Mouse (Mus musculus): Measurements from ENCODE around the gene Etnk1. TPM values are rescaled to one million over a fixed set of nuclear protein-coding genes. Genes with fewer than 3 reads are reported as not detected.
"Not testable (repeated sequence)": the region's sequence is repeated elsewhere in the genome, so short reads cannot be mapped to it uniquely, and the experiment has no call there.

The Etnk1 gene
- polyA plus RNA-seq, 1 experiment from 2014 or later = 33.5 TPM

- H3K27ac ChIP-seq (replicated peaks) = no peak overlapping the region
- no peaks in the 10 kb centered on the region for H3K36me3 ChIP-seq
- ATAC-seq (replicated peaks) = no peak
- H3K27me3 ChIP-seq = no peaks in the 10 kb centered on the region
- H3K9me3 ChIP-seq = no peaks in the 10 kb centered on the region
- H3K4me3 ChIP-seq = no peak overlapping the region
- 94% methylated on average over 9 of the region's 9 CpGs for WGBS
- no peaks in the 10 kb centered on the region for H3K4me1 ChIP-seq
- no peak overlapping the region for H3K4me2 ChIP-seq (replicated peaks)
- no peak overlapping the region for H3K9ac ChIP-seq (replicated peaks)
These were observed 26.1 kb upstream of the Etnk1 start for GRCm38 (mm10) chr6:143140884-143141283.

- not testable (repeated sequence) for H3K9me3 ChIP-seq; H3K27ac ChIP-seq (replicated peaks); ATAC-seq (replicated peaks); H3K27me3 ChIP-seq; H3K4me3 ChIP-seq; H3K36me3 ChIP-seq; H3K4me2 ChIP-seq (replicated peaks); H3K4me1 ChIP-seq; H3K9ac ChIP-seq (replicated peaks)
- WGBS = 80% methylated on average over 10 of the region's 10 CpGs
These were observed 25.1 kb upstream of the Etnk1 start for GRCm38 (mm10) chr6:143141624-143142592.

- no peak for ATAC-seq (replicated peaks)
- 96% methylated on average over 4 of the region's 4 CpGs for WGBS
- Histone ChIP-seq H3K27ac (replicated peaks) (no peak overlapping the region), H3K4me1 (no peaks in the 10 kb centered on the region), H3K9me3 (no peaks in the 10 kb centered on the region), H3K36me3 (no peaks in the 10 kb centered on the region), H3K9ac (replicated peaks) (no peak overlapping the region), H3K4me2 (replicated peaks) (no peak overlapping the region), H3K4me3 (no peak overlapping the region), H3K27me3 (no peaks in the 10 kb centered on the region)
These were observed 24.2 kb upstream of the Etnk1 start for GRCm38 (mm10) chr6:143142861-143143260.

GRCm38 (mm10) chr6:143143321-143143720 is 23.7 kb upstream of the Etnk1 start:
- no peak overlapping the region for H3K27ac ChIP-seq (replicated peaks)
- H3K4me1 ChIP-seq = no peaks in the 10 kb centered on the region
- no peak for ATAC-seq (replicated peaks)
- no peaks in the 10 kb centered on the region for H3K27me3 ChIP-seq
- H3K4me3 ChIP-seq = no peak overlapping the region; the same call in 1 of the 2 replicates
- H3K36me3 ChIP-seq = no peaks in the 10 kb centered on the region
- peak overlapping the region; percentile 65; the same call in 1 of the 2 replicates for H3K4me2 ChIP-seq (replicated peaks)
- no peak overlapping the region for H3K9ac ChIP-seq (replicated peaks)
- H3K9me3 ChIP-seq = no peaks in the 10 kb centered on the region
- WGBS = 79% methylated on average over 9 of the region's 9 CpGs

GRCm38 (mm10) chr6:143143775-143144273 is 23.2 kb upstream of the Etnk1 start:
- Histone ChIP-seq H3K27me3 (no peaks in the 10 kb centered on the region), H3K27ac (replicated peaks) (no peak overlapping the region), H3K4me1 (no peaks in the 10 kb centered on the region), H3K36me3 (no peaks in the 10 kb centered on the region), H3K9me3 (no peaks in the 10 kb centered on the region), H3K4me3 (peak overlapping the region; percentile 41), H3K4me2 (replicated peaks) (peak overlapping the region; percentile 65), H3K9ac (replicated peaks) (peak overlapping the region; percentile 48)
- WGBS = 17% methylated on average over 19 of the region's 19 CpGs
- ATAC-seq (replicated peaks) = 0 out of 2 replicates have a peak, but pooled peaks have one; percentile 55

GRCm38 (mm10) chr6:143144556-143144955 is 22.5 kb upstream of the Etnk1 start:
- H3K9me3 ChIP-seq = no peaks in the 10 kb centered on the region
- H3K36me3 ChIP-seq = no peaks in the 10 kb centered on the region
- H3K4me1 ChIP-seq = no peaks in the 10 kb centered on the region
- no peak overlapping the region for H3K27ac ChIP-seq (replicated peaks)
- no peak overlapping the region for H3K4me2 ChIP-seq (replicated peaks)
- no peaks in the 10 kb centered on the region for H3K27me3 ChIP-seq
- H3K9ac ChIP-seq (replicated peaks) = no peak overlapping the region
- no peak overlapping the region for H3K4me3 ChIP-seq
- WGBS = 83% methylated on average over 2 of the region's 2 CpGs
- no peak for ATAC-seq (replicated peaks)

GRCm38 (mm10) chr6:143145051-143145450 is 22.0 kb upstream of the Etnk1 start:
- no peak for ATAC-seq (replicated peaks)
- 69% methylated on average over 7 of the region's 7 CpGs for WGBS
- no peaks in the 10 kb centered on the region for H3K27me3 ChIP-seq

GRCm38 (mm10) chr6:143146756-143147155 is 20.3 kb upstream of the Etnk1 start:
- no peaks in the 10 kb centered on the region for H3K27me3 ChIP-seq
- no peaks in the 10 kb centered on the region for H3K36me3 ChIP-seq
- H3K4me3 ChIP-seq = no peak overlapping the region
- H3K4me1 ChIP-seq = no peaks in the 10 kb centered on the region
- H3K9ac ChIP-seq (replicated peaks) = no peak overlapping the region
- no peak overlapping the region for H3K27ac ChIP-seq (replicated peaks)
- WGBS = 49% methylated on average over 8 of the region's 8 CpGs
- H3K9me3 ChIP-seq = no peaks in the 10 kb centered on the region
- ATAC-seq (replicated peaks) = no peak
- no peak overlapping the region for H3K4me2 ChIP-seq (replicated peaks)

More at GRCm38 (mm10) chr6:143145051-143145450, 22.0 kb upstream of the Etnk1 start:
- Histone ChIP-seq H3K27ac (replicated peaks) (no peak overlapping the region), H3K4me2 (replicated peaks) (no peak overlapping the region), H3K4me1 (no peaks in the 10 kb centered on the region), H3K9ac (replicated peaks) (no peak overlapping the region), H3K36me3 (no peaks in the 10 kb centered on the region), H3K4me3 (no peak overlapping the region), H3K9me3 (no peaks in the 10 kb centered on the region)

GRCm38 (mm10) chr6:143148868-143149267 is 18.2 kb upstream of the Etnk1 start:
- H3K9me3 ChIP-seq = no peaks in the 10 kb centered on the region
- no peak overlapping the region for H3K4me2 ChIP-seq (replicated peaks)
- no peak overlapping the region for H3K9ac ChIP-seq (replicated peaks)
- H3K4me3 ChIP-seq = no peak overlapping the region
- no peaks in the 10 kb centered on the region for H3K27me3 ChIP-seq
- no peaks in the 10 kb centered on the region for H3K36me3 ChIP-seq
- no peaks in the 10 kb centered on the region for H3K4me1 ChIP-seq
- ATAC-seq (replicated peaks) = no peak
- H3K27ac ChIP-seq (replicated peaks) = no peak overlapping the region

GRCm38 (mm10) chr6:143149766-143150291 is 17.2 kb upstream of the Etnk1 start:
- Histone ChIP-seq H3K9me3 (no peaks in the 10 kb centered on the region), H3K4me3 (no peak overlapping the region), H3K27me3 (no peaks in the 10 kb centered on the region), H3K9ac (replicated peaks) (no peak overlapping the region), H3K36me3 (no peaks in the 10 kb centered on the region), H3K4me2 (replicated peaks) (no peak overlapping the region), H3K27ac (replicated peaks) (no peak overlapping the region), H3K4me1 (no peaks in the 10 kb centered on the region)
- WGBS = 74% methylated on average over 5 of the region's 5 CpGs
- no peak for ATAC-seq (replicated peaks)

GRCm38 (mm10) chr6:143151081-143151995 is 15.7 kb upstream of the Etnk1 start:
- not testable (repeated sequence) for H3K9me3 ChIP-seq; H3K36me3 ChIP-seq; H3K4me1 ChIP-seq; H3K27me3 ChIP-seq; H3K27ac ChIP-seq (replicated peaks); H3K4me2 ChIP-seq (replicated peaks); H3K4me3 ChIP-seq; ATAC-seq (replicated peaks); H3K9ac ChIP-seq (replicated peaks)
- WGBS = 78% methylated on average over 10 of the region's 10 CpGs
